Mouse (Mus musculus) naive thymus-derived CD4-positive, alpha-beta T cell, adult 2 months (primary cell): ENCODE results near the gene Ctnnb1.

ENCODE experiments used
- DNase-seq: peaks from one replicate; pipeline ENCODE4 v3.0.0-alpha.2; 2011; ENCODE audit warnings: low read depth

Ctnnb1 gene

DNA sequence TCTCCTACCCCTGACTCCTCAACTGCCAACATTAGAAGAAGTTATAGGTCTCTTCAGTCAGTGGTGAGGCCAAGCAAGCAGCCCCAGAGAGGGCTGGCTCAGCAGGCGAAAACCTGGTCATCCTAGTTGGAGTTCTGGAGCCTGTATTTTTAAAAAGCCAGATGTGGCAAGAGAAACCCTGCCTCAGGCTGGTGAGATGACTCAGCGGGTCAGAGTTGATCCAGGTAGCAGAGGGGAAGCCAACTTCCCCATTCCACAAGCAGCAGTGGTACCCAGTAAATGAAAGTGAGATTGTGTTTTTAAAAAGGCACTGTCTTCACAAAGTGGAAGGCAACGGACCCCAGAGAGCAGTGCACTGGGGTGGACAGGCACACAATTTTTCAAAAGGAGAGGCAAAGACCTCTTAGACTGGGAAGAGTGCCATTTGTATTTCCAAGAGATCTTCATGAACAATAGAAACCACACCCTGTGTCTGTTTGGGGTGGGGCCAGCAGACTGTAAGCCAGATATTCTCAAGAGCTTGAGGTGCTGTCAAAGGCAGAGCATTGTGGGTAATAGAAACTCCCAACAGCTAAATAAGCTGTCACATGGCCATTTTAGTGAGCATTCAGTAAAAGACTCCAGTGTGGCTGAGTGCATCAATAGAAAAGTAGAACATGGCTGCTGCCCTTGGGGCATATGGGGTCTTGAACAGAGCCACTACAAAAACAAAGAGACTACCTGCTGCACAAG, 33.1 kb downstream of the Ctnnb1 start:
- no peak for DNase-seq

DNA sequence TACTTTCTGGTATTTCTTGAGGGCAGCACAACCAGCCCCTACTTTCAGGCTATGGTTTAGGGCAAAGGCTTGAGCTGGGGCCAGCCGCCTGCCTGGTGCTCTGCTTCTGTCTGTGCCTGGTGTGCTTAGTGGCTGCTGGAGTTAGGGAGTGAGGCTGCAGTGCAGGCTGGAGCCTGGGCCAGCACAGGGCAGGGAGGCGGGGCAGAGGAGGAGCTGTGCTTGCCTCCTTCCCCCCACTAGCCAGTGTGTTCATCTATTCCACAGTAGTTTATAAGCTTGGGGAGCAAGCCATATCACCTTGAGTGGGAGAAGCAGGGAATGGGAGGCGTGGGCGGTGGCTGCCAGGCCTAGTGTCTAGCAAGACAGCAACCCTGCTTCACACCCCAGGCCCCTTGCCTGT, 34.1 kb downstream of the Ctnnb1 start:
- DNase-seq = no peak

DNA sequence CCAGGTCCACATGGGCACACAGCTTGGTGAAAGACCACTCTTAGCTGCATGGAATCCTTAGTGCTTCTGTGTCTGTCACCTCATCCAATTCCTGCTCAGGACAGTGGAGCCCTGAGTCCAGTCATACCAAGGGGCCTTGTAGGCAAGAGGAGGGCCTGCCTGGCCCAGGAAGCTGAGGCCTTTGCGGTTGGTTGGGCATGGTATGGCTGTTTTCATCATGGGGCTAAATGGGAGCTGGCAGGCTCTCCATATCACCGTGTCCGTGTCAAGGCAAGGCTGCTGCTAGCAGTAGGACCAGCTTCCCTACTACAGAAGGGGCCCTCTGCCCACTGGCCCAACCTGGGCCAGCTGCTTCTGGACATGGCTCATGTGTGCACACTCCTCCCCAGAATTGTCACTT, 34.7 kb downstream of the Ctnnb1 start:
- DNase-seq = no peak

DNA sequence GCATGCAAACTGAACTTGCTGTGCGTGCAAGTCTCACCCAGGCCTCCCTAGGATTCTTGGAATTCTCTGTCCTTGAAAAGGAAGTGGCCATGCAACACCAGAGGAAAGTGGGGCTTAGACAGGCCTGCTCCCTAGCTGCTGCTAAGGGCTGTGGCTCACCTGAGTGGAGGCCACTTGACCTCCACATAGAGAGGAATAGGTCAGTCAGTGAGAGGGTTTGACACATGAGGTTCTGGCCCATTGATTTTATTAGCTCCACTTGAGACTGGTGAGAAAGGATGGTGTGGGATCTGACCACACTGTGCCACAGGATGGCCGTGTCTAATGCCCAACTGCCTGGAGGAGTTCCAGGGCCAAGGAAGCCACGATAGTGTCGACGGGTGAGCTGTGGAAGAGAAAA, 35.2 kb downstream of the Ctnnb1 start:
- no peak for DNase-seq

DNA sequence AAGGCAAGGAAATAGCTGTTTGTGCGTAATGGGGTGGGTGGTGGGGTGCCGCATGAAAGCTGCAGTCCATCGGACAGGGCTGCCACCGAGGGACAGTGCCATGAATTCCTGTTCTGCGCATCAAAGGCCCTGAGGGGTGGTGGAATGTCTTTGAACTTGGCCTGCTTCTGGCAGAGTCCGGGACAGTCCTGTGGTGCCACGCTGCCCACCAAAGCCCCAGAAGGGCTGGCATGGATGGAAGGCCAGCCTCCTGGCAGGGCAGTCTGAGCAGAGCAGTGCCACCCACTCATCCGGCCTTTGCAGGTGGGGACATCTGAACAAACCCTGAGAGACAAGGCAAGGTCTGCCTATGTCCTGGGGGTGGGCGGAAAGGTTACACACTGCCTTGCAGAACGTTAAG, 36.0 kb downstream of the Ctnnb1 start:
- DNase-seq = no peak

DNA sequence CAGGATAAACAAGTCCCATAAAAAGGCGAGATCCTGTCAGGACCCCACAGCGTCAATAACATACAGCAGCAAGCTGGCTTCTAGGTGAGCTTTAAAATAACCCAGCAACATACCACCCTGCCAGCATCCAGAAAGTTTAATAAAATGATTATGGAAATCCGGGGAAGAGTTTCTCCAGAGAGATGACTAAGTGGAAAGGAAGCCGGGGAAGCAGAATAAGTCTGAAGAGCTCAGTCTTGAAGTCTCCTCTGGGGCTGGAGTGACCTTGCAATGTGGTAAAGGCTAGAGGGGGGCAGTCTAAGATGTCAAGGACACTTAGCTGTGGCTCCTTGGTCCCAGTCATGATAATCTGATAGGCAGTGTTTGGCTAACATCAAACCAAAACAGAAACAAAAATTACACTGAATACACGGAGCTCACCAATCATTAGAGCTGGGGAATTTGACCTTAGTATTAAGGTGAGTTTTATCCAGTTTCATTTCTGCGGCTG, 44.1 kb downstream of the Ctnnb1 start:
- no peak for DNase-seq

DNA sequence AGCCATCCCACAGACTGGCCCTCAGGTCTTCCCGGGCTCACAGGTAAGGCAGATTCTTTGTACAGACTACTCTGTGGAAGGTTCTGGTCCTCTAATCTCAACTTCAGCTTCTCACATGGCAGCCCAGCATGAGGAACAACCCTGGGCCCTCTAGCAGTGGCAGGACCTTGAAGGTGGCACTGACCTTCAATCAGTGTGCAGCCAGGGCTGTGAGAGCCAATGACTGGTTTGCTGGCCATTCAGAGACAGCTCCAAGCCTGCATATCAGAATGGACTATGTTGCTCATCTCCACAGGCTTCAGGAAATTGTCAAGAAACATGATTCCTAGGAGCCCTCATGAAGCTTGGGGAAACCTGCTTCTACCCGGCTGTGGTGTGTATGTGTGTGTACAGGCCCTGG, 45.2 kb downstream of the Ctnnb1 start:
- DNase-seq = no peak

DNA sequence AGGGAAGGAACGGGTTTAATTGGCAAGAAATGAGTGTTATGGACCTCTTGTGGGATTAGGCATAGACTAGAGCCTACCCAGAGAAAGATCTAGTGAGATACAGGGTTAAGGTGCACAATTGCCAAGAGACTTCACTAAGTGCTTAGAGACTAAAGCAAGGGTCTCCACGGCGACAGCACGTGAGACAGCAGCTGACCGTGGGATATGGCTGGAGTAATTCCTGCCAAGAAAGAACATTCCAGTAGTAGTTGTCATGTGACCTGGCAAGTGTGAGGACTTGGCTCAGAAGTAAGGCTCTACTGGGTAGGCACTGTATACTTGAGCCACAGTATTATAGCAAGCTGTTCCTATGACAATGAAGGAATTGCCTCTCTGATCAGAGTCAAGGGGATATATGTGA, 47.1 kb downstream of the Ctnnb1 start:
- no peak for DNase-seq

DNA sequence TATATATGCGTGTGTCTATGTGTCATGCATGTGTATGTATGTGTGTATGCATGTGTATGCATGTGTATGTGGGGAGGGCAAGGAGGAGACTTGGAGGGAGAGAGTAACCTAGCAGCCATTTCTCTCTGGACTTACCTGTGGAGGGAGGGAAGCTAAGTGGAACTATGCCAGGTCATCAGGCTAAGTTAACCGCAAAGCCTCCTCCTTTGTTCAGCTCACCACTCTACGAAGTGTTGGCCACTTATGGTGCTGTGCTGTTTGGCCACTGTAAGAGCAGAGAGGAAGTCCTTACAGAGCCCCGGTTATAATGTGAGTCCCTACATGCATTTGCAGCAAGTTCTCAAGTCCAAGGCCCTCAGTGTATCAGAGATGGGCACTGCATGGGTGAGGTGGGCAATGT, 47.8 kb downstream of the Ctnnb1 start:
- DNase-seq = no peak

DNA sequence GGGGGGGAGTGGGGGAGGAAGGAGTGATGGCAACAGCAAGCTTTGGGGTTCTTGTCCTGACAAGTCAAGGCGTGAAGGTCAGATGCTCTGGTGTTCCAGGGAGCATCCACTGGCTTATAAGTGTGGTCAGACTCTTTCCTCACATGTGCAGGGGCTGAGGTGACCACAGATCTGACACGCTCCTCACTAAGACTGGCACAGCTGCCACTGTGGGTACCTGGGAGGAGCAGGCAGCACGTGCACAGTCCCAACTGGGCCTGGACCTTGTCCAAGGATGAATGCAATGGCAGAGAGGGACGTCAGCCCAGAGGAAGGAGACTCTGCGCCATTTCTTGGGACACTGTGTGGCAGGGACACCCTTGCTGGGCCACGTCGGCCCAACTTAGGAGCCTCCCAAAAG, 52.8 kb downstream of the Ctnnb1 start:
- DNase-seq = no peak

DNA sequence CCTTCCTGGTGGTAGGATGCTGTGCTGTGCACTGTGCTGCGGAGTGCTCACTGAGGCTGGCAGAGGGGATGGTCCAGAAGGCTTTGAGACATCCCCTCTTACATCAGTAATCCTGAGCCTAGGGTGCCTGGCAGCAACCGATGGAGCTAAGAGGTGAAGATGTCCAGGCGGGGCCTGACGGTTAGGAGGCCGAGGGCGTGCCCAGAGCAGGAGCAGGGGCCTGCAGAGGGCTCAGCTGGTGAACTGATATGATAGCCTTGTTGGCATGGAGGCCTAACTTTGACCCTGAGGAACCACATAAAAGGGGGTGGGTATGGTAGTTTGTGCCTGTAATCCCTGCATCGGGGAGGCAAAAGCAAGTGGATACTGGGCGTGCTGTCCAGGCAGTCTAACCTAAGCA, 54.8 kb downstream of the Ctnnb1 start:
- no peak for DNase-seq

DNA sequence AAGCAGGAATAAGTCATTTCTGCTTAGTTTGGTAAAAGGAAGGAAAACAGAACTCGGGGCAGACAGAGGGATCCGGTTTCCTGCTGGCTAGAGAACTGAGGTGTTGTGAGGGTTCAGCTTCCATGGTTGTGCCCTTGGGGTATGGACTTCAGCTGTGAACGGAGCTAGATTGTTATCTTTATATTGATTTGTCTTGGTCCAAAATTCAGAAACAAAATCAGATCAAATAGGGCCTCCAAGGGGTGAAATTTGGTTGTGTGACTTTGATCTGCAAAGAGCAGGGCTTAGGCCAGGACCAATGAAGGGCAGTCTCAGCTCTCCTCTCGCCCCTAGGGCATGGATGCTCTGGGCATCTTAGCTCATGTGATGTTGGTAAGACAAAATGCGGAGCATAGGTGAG, 55.5 kb downstream of the Ctnnb1 start:
- no peak for DNase-seq

DNA sequence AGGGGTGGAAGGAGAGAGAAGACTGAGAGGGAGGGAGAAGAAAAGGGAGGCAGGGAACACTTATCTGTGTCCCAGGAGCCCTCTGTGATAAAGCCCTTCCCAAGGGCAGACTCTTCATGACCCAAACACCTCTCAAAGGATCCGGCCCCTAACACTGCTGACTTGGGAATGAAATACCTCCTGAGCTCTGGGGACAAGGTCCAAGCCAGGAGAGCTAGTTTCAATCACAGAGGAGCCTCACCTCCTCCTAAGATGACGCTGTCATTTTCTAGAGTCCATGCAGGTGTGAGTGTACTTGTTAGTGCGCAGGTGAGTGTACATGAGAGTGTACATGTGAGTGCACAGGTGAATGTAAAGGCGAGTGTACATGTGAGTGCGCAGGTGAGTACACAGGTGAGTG, 56.0 kb downstream of the Ctnnb1 start:
- DNase-seq = no peak

DNA sequence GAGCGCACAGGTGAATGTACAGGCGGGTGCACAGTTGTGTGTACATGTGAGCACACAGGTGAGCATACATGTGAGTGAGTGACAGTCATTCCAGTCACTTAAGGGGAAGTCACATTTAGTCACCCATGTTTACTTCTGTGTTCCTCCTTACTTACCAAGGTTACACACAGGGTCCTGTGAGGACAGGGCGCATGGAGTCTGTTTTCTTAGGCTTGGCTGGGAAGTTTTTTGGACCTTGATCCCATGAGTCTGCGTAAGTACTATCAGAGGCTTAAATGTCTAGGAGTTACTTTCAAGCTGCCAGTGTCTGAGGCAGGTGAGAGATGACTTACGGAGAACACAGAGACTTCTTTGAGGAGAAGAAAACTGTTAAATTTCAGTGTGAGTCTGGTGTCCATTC, 56.5 kb downstream of the Ctnnb1 start:
- DNase-seq = no peak

DNA sequence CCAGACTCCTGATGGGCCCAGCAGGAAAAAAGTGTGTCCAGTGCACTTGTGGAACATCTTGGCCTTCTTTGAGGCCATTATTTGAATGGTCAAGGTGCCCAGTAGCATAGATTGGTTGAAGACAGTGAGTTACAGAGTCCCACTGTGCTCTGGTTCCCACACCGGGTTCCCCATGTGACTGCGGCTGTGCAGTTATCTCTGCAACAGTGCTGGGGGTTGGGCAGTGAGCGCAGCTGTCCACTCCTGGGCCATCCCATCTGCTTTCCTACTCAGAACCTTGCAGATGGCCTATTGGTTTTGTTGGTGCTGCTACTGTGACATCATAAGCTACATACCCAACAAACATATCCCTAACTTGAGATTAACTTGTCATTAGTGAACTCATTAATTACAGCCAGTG, 57.2 kb downstream of the Ctnnb1 start:
- no peak for DNase-seq

DNA sequence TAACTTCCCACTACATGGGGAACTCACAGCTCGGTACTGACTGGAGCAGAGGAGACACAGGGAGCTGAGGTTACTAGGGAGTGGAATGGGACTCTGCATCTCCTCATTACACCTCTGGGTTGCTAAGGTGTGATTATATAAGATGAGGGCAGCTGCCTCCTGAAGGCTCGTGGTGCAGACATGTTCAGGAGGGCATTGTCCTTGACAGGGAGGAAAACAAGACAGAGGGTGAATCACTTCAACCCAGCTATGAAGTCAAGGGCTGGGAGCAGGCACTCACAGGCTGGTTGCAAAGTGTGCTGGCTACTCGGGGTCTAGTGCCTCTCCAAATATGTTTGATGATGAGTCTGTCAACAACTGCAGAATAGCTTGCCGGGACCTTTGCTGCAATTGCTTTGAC, 58.0 kb downstream of the Ctnnb1 start:
- no peak for DNase-seq

DNA sequence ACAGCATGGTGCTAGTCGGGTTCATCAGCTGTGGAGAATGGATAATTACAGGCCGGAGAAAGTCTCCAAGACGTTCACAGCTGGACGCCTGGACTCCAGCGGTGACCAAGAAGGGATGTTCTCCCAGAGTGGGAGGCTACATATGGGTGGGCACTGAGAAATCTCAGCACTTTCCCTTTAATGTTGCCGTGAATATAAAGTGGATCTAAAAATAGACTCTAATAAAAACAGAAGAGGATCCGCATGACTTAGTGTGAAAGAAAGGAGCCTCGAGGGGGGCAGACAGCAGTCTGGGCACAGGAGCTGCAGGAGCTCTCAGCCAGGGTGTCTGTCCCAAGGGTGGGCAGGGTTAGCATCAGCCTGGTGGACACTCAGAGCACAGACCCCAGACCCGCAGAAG, 59.1 kb downstream of the Ctnnb1 start:
- no peak for DNase-seq

DNA sequence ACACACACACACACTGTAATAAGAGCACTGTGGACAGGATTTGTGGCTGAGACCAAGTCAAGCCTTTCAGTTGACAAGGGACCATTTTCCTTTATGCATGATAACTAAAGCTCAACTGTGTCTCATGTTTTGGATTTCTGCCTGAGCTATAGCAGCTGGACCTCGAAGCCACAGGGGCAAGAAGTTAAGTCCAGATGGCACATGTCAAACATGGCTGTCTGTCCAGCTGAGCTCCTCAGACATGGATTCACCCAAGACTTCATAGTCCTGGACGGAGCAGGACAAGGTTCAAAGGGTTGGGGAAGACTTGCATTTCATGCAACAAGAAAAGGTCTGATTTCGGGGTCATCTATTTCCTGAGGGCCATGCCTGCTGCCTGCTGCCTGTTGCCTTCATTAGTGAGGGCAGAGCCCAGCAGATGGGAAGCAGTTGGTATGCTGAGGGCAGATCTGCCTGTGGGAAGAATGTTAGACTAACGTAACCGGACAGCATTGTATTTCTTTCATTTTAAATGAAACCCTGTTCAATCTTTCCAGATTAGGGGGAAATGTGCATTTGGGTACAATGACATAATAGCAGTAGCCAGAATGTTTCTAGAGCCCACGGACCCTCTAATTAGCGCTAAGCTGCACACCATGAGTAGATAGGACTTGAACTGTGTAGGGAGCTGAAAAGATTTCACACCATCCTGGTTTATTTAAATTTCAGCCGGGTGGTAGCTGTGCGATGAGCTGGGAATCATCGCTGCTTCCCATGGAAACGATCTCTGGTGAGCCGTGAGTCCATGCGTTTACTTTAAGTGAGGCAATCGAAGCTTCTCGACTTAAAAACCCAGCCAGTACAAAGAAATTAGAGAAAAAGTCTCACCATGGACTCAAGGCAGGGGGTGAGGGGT, 61.0 kb downstream of the Ctnnb1 start:
- DNase-seq = no peak

DNA sequence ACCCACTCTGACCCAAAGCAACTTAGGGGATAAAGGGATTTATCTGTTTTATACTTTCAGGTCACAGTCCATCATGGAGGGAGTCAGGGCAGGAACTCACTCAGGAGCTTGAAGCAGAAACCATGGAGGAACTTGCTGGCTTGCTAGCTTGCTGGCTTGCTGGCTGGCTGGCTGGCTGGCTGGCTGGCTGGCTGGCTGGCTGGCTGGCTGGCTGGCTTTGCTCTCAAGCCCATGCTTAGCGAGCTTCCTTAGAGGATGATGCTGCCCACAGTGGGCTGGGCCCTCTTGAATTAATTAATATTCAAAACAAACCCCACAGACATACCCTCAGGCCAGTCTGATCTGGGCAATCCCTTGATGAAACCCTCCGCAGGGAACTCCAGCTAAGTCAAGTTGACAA, 62.8 kb downstream of the Ctnnb1 start:
- DNase-seq = no peak

DNA sequence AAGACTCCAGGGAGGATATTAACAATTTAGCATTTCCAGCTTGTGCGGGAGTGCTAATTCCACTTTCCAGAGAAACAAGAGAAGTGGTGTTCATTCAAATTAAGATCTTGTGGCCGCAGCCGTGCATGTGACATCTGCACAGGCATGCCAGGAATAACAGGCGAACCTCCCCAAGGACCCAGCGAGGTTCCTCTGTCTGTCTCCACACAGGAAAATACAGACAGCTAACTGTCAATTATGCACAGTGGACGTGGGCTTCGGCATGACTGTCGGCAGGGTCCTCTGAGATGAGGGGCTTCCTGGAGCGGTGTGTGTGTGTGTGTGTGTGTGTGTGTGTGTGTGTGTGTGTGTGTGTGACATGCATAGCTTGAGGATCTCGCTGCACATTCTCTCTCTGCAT, 64.0 kb downstream of the Ctnnb1 start:
- no peak for DNase-seq

DNA sequence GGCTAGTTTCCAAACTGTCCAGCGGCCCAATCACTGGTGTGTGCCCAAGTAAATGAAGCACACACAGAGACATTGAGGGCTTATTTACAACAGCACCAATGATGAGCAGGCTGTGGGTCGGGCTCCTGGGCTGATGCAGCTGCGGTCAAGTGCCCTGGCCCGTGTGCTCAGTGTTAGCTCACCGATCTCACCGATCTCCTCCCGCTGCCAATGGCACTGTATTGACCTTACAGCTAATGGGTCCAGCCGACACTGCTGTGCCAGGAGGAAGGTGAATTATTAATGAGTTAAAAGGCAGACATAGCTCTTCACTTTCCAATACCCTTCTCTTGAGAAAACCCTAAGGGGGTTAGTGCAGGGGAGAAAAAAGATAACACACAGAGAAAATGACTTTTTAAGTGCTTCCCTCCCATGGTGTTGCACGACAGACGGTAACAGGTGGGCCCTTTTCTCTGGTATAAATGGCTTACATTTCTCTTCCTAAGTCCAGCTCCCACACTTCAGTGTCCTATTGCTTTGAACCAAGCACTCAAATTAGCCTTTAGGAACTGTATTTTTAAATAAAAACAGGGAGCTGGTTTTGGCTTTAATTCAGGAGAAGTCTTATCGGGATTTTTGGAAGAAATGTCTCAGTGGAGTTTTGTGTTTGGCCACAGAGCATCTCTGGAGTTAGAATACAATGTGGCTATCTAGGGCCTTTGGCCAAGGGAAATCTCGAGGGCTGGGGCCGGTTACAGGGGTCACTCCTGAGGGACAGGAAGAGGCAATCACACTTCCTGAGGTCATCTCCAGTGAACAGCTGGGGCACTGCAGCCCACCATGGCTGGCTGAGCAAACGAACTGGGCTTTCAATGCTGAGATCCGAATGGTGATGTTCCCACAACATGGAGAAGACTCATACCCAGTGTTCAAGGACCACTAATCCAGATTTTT, 65.5 kb downstream of the Ctnnb1 start:
- no peak for DNase-seq

DNA sequence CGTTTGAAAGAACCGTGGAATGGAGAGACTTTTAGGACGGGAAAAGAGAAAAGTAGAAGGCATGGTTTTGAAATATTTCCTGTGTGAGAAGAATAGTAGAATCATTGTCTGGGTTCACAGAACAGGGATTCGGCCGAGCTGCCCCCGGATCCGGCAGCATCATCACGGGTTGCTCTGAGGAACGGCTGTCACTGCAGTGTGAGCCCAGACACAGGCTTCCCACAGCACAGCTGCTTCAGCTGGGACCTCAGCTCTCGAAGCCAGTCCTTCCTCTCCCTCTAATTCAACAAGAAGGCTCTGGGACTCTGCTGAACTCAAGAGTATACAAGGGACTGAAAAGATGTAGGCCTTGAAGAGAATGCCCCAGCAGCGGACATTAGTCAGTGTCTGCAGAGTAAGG, 69.7 kb downstream of the Ctnnb1 start:
- DNase-seq = no peak
